In the genomic region with DNA sequence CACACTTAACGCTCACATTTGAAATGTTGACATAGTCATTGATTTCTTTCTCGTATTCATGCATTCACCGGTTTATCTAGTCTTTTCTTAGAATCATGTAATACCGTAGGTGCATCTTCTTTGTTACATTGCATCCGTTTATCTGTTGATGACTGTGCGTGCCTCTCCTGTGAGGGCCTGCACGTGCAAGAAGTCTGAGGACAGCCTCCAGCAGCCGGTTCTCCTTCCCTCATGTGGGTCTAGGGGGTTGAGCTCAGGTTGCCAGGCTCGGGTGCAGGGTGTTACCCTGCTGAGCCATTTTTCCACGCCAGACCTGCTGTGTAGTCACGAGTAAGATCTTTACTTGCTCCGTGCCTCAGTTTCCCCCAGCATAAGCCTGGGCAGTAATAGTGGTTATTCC, we compare ENCODE assay signal across 9 mouse cellular contexts. TPM values are rescaled to one million over a fixed set of nuclear protein-coding genes. Genes with fewer than 3 reads are reported as not detected.
DNase-seq lines count a peak whose midpoint lies in the region; ATAC-seq and TF ChIP-seq lines count a peak whose summit lies in the region.
"Had no signal": no experiment of that assay in that cellular context is flagged by ENCODE, and none has a peak within 500 bp of the region (broad histone marks: within the 10 kb centered on the region; RNA-seq: fewer than 3 reads in every experiment).

No protein-coding gene starts in this region.

- H3K9ac ChIP-seq in embryonic facial prominence, embryonic 11.5 days (replicated peaks; ENCODE audit: low read length): peak overlapping the region; percentile 22
- no peak overlapping the region for H3K9ac ChIP-seq in hindbrain, postnatal 0 days (replicated peaks; ENCODE audit: low read length)
- H3K9ac ChIP-seq in midbrain, embryonic 13.5 days (replicated peaks): peak overlapping the region; percentile 53; the same call in 1 of the 2 replicates

- no peak for ATAC-seq in embryonic facial prominence, embryonic 11.5 days (replicated peaks; ENCODE audit: insufficient number of reproducible peaks, low FRiP score, low TSS enrichment, low read depth)
- ATAC-seq in hindbrain, postnatal 0 days: no peak
- no peak for ATAC-seq in midbrain, embryonic 13.5 days

- H3K9me3 ChIP-seq in embryonic facial prominence, embryonic 11.5 days (replicated peaks; ENCODE audit: control insufficient read depth, low read length): no peaks in the 10 kb centered on the region
- H3K9me3 ChIP-seq in hindbrain, postnatal 0 days (ENCODE audit: low read length): no peaks in the 10 kb centered on the region
- H3K9me3 ChIP-seq in midbrain, embryonic 13.5 days: no peaks in the 10 kb centered on the region

- no peak for DNase-seq in kidney, adult 2 months
- no peak for DNase-seq in kidney, postnatal 36 days
- DNase-seq in embryonic facial prominence, embryonic 11.5 days (ENCODE audit: low spot score): no peak
- no peak for DNase-seq in hindbrain, postnatal 0 days (ENCODE audit: low spot score)
- no peak for DNase-seq in cerebellum, adult 11 months
- DNase-seq in adrenal gland, postnatal 10 days: no peak
- DNase-seq in left cerebral cortex, postnatal 10 days (ENCODE audit: extremely low spot score in 1 of 2, low spot score in 2 of 2): no peak
- DNase-seq: lung, postnatal 14 days had no signal

- intact Hi-C loops in left cerebral cortex, postnatal 10 days (cut with DNase I): loop anchor here (10.0 kb wide), 2 partner anchors 120 to 310 kb away; no protein-coding TSS in a partner anchor

- TF ChIP-seq CTCF in kidney, adult 2 months (conservative IDR thresholded peaks at IDR 0.05; ENCODE audit: insufficient read depth, insufficient read length, low read depth, low read length): no peak
- TF ChIP-seq CTCF in hindbrain, postnatal 0 days (IDR thresholded peaks at IDR 0.05; ENCODE audit: low read depth): no peak

- H3K4me2 ChIP-seq in embryonic facial prominence, embryonic 11.5 days (ENCODE audit: low read depth, low read length): peak overlapping the region; percentile 53
- peak overlapping the region; percentile 66; the same call in 1 of the 2 replicates for H3K4me2 ChIP-seq in hindbrain, postnatal 0 days (ENCODE audit: low read depth, low read length)
- peak overlapping the region; percentile 65 for H3K4me2 ChIP-seq in midbrain, embryonic 13.5 days (replicated peaks)

- peaks cover 4% of the 10 kb centered on the region; the same call in 1 of the 2 replicates for H3K4me1 ChIP-seq in kidney, adult 2 months (ENCODE audit: control insufficient read depth, insufficient read depth, low read length)
- peaks cover 3% of the 10 kb centered on the region; the same call in 1 of the 2 replicates for H3K4me1 ChIP-seq in embryonic facial prominence, embryonic 11.5 days (ENCODE audit: control insufficient read depth, insufficient read depth, low read length)
- H3K4me1 ChIP-seq in hindbrain, postnatal 0 days (ENCODE audit: insufficient read depth, low read length): peaks cover 18% of the 10 kb centered on the region
- H3K4me1 ChIP-seq in midbrain, embryonic 13.5 days (replicated peaks): peaks cover 33% of the 10 kb centered on the region

- H3K27ac ChIP-seq in kidney, adult 2 months (ENCODE audit: insufficient read depth, low read depth, low read length): no peak overlapping the region
- H3K27ac ChIP-seq in embryonic facial prominence, embryonic 11.5 days (replicated peaks; ENCODE audit: low read depth, low read length): 0 out of 2 replicates have a peak overlapping the region, but pooled peaks have one; percentile 6
- no peak overlapping the region for H3K27ac ChIP-seq in hindbrain, postnatal 0 days
- H3K27ac ChIP-seq in midbrain, embryonic 13.5 days: no peak overlapping the region

- no peak for TF ChIP-seq POLR2A in kidney, adult 2 months (IDR thresholded peaks at IDR 0.05; ENCODE audit: low read depth, low read length)

- no peaks in the 10 kb centered on the region for H3K27me3 ChIP-seq in kidney, adult 2 months (replicated peaks; ENCODE audit: control insufficient read depth, insufficient read depth, low read length)
- no peaks in the 10 kb centered on the region for H3K27me3 ChIP-seq in embryonic facial prominence, embryonic 11.5 days (ENCODE audit: control insufficient read depth, insufficient read depth, low read length)
- no peaks in the 10 kb centered on the region for H3K27me3 ChIP-seq in hindbrain, postnatal 0 days (ENCODE audit: insufficient read depth, low read length)
- no peaks in the 10 kb centered on the region for H3K27me3 ChIP-seq in midbrain, embryonic 13.5 days

- no peaks in the 10 kb centered on the region for H3K36me3 ChIP-seq in kidney, adult 2 months (ENCODE audit: control insufficient read depth, insufficient read depth, low read length)
- no peaks in the 10 kb centered on the region for H3K36me3 ChIP-seq in embryonic facial prominence, embryonic 11.5 days (replicated peaks; ENCODE audit: control insufficient read depth, insufficient read depth, low read depth, low read length)
- H3K36me3 ChIP-seq in hindbrain, postnatal 0 days (ENCODE audit: insufficient read depth, low read length): no peaks in the 10 kb centered on the region
- no peaks in the 10 kb centered on the region for H3K36me3 ChIP-seq in midbrain, embryonic 13.5 days

- peak overlapping the region; percentile 21; the same call in 1 of the 2 replicates for H3K4me3 ChIP-seq in kidney, adult 2 months (ENCODE audit: insufficient read depth, low read depth, low read length)
- no peak overlapping the region for H3K4me3 ChIP-seq in embryonic facial prominence, embryonic 11.5 days (ENCODE audit: low read depth, low read length)
- no peak overlapping the region for H3K4me3 ChIP-seq in hindbrain, postnatal 0 days (ENCODE audit: low read length)
- H3K4me3 ChIP-seq in midbrain, embryonic 13.5 days (replicated peaks): no peak overlapping the region

- 75% methylated on average over 12 of the region's 12 CpGs for WGBS in kidney, adult 2 months
- 76% methylated on average over 12 of the region's 12 CpGs for WGBS in embryonic facial prominence, embryonic 11.5 days
- 76% methylated on average over 12 of the region's 12 CpGs for WGBS in hindbrain, postnatal 0 days
- 83% methylated on average over 12 of the region's 12 CpGs for WGBS in midbrain, embryonic 13.5 days

RNA-seq across cellular contexts. Expression of a gene that starts 52.9 kb away (rescaled TPM):
- polyA plus RNA-seq in kidney, adult 2 months (2012; rRNA removed): 5.2 and 5.6 TPM in 2 replicates
- 0.25 and 0.36 TPM in 2 replicates for polyA plus RNA-seq in embryonic facial prominence, embryonic 11.5 days (2014; fragmentation: Nextera tagmentation; extraction: Ambion mirVana)
- 13.7 and 22.2 TPM in 2 replicates for total RNA-seq in hindbrain, postnatal 0 days (2014; rRNA removed)
- polyA plus RNA-seq in hindbrain, postnatal 0 days (2015; fragmentation: Nextera tagmentation; extraction: Ambion mirVana): 14.2 and 14.6 TPM in 2 replicates
- 1.8 and 2.5 TPM in 2 replicates for polyA plus RNA-seq in midbrain, embryonic 13.5 days (2015; fragmentation: Nextera tagmentation; extraction: Ambion mirVana)
- under 1 TPM; 0.30 to 0.33 TPM for total RNA-seq in adrenal gland, postnatal 10 days (2021)
- 10 to 100 TPM; 10.5 TPM for total RNA-seq in left cerebral cortex, postnatal 10 days (2021)
